Mouse (Mus musculus): ENCODE data around the gene Pafah2.

DNA sequence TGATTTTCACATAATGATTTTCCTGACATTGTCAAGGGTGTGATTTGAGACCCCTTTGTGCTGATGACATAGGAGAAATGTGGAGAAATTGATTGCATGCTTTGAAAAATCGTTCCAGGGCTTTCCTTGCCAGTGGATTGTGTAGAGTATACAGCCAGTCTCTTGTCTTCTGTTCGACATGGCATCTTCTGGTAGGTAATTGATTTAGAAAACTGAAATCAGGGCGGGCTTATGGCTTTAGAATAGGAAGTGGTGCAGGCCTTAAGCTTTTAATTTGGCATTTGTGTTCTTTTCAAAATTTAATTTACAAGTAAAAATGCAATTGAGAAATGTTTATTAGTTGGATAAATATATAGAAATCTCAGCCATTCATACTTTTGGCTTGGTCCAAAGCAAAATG is 73.9 kb downstream of the Pafah2 start:
- TF ChIP-seq CTCF (IDR thresholded peaks at IDR 0.05; ENCODE audit: low read depth), result no peak
- TF ChIP-seq EP300 (IDR thresholded peaks at IDR 0.05; ENCODE audit: low read depth), result no peak

All from liver, embryonic 14.5 days (tissue).